Mouse (Mus musculus): ENCODE results near the gene Gpr156. TPM values are rescaled to one million over a fixed set of nuclear protein-coding genes. Genes with fewer than 3 reads are reported as not detected.

Gpr156 gene
- total and polyA plus RNA-seq, 3 experiments: 0.08 to 0.09 TPM; not detected in 1

- Histone ChIP-seq H3K4me2 (ENCODE audit: insufficient read depth, low read depth, poor library complexity, severe bottlenecking) (no peak overlapping the region), H3K27me3 (replicated peaks) (no peaks in the 10 kb centered on the region), H3K4me3 (replicated peaks in 1 of 3; ENCODE audit: low read depth in 2 of 3, low read length in 2 of 3, poor library complexity in 1 of 3) (no peak overlapping the region), H3K36me3 (replicated peaks in 1 of 2; ENCODE audit: control insufficient read depth in 1 of 2, insufficient read depth in 1 of 2, low read length in 1 of 2) (peaks cover 0 to 2% of the 10 kb centered on the region in 2 experiments), H3K4me1 (ENCODE audit: control insufficient read depth in 1 of 2, insufficient read depth in 2 of 2) (peaks cover 0 to 14% of the 10 kb centered on the region in 2 experiments; a peak in 2 of 4 replicates), H3K9ac (ENCODE audit: insufficient read depth, low read depth) (no peak overlapping the region), H3K79me2 (replicated peaks; ENCODE audit: control insufficient read depth, extremely low read depth, insufficient read depth, poor library complexity, severe bottlenecking) (no peaks in the 10 kb centered on the region), H3K27ac (ENCODE audit: insufficient read depth, low read depth) (no peak overlapping the region), H3K9me3 (replicated peaks; ENCODE audit: low read length) (no peaks in the 10 kb centered on the region)
- DNase-seq (ENCODE audit: extremely low read depth): no peak
- in situ Hi-C loops (cut with MboI; ENCODE audit: low pct_ligation_motif_present, low pct_unique_long_range_greater_than_20kb, low sequenced_read_pairs) (no loop called here), dilution Hi-C loops (cut with MboI; ENCODE audit: extremely low pct_ligation_motif_present, extremely low pct_unique_long_range_greater_than_20kb, low sequenced_read_pairs) (no loop called here)
- TF ChIP-seq PAX5 (IDR thresholded peaks at IDR 0.05; ENCODE audit: low read length) (no peak), ELF1 (IDR thresholded peaks at IDR 0.05; ENCODE audit: low read depth, low read length) (no peak), RCOR1 (conservative IDR thresholded peaks at IDR 0.05; ENCODE audit: low read depth, low read length) (no peak), JUND (conservative IDR thresholded peaks at IDR 0.05; ENCODE audit: low read depth, low read length) (no peak), JUN (IDR thresholded peaks at IDR 0.05; ENCODE audit: insufficient read depth, low read depth, low read length) (no peak), MXI1 (IDR thresholded peaks at IDR 0.05; ENCODE audit: low read depth, low read length) (no peak), NRF1 (IDR thresholded peaks at IDR 0.05; ENCODE audit: low read depth, low read length) (no peak), POLR2A (IDR thresholded peaks at IDR 0.05; ENCODE audit: low read depth, low read length) (no peak), ZMIZ1 (IDR thresholded peaks at IDR 0.05; ENCODE audit: low read depth, low read length) (no peak), USF1 (IDR thresholded peaks at IDR 0.05; ENCODE audit: low read depth, low read length) (no peak), POLR2AphosphoS2 (IDR thresholded peaks at IDR 0.05; ENCODE audit: low read depth, low read length) (no peak), UBTF (IDR thresholded peaks at IDR 0.05; ENCODE audit: low read depth, low read length) (no peak), MAFK (IDR thresholded peaks at IDR 0.05; ENCODE audit: insufficient replicate concordance, low read length) (no peak)
Measured at GRCm38 (mm10) chr16:37893942-37894341, 22.4 kb upstream of the Gpr156 start.

- H3K79me2 ChIP-seq (replicated peaks; ENCODE audit: control insufficient read depth, extremely low read depth, insufficient read depth, poor library complexity, severe bottlenecking): no peaks in the 10 kb centered on the region
- no peaks in the 10 kb centered on the region for H3K27me3 ChIP-seq (replicated peaks)
- H3K4me1 ChIP-seq (ENCODE audit: control insufficient read depth in 1 of 2, insufficient read depth in 2 of 2): peaks cover 0 to 6% of the 10 kb centered on the region in 2 experiments; a peak in 1 of 4 replicates
Measured at GRCm38 (mm10) chr16:37898790-37899189, 17.5 kb upstream of the Gpr156 start.

More at GRCm38 (mm10) chr16:37898790-37899189, 17.5 kb upstream of the Gpr156 start:
- TF ChIP-seq USF2 (conservative IDR thresholded peaks at IDR 0.05; ENCODE audit: low read depth, low read length) (no peak), CHD1 (IDR thresholded peaks at IDR 0.05; ENCODE audit: low read depth, low read length) (no peak), MAX (IDR thresholded peaks at IDR 0.05; ENCODE audit: low read length) (no peak), ZC3H11A (IDR thresholded peaks at IDR 0.05; ENCODE audit: low read depth, low read length) (no peak), ZKSCAN1 (IDR thresholded peaks at IDR 0.05; ENCODE audit: borderline replicate concordance, low read depth, low read length) (no peak), NELFE (IDR thresholded peaks at IDR 0.05; ENCODE audit: low read depth, low read length) (no peak), POLR2AphosphoS2 (IDR thresholded peaks at IDR 0.05; ENCODE audit: low read depth, low read length) (no peak), CTCF (conservative IDR thresholded peaks at IDR 0.05 in 1 of 2, IDR thresholded peaks at IDR 0.05 in 1 of 2; ENCODE audit: low read depth in 2 of 2, low read length in 2 of 2) (no peak), ZMIZ1 (IDR thresholded peaks at IDR 0.05; ENCODE audit: low read depth, low read length) (no peak), E2F4 (IDR thresholded peaks at IDR 0.05; ENCODE audit: insufficient replicate concordance, low read depth, low read length) (no peak), ZNF384 (IDR thresholded peaks at IDR 0.05; ENCODE audit: low read depth, low read length) (no peak), JUND (conservative IDR thresholded peaks at IDR 0.05; ENCODE audit: low read depth, low read length) (no peak)
- dilution Hi-C loops (cut with MboI; ENCODE audit: extremely low pct_ligation_motif_present, extremely low pct_unique_long_range_greater_than_20kb, low sequenced_read_pairs): no loop called here
- Histone ChIP-seq H3K27ac (ENCODE audit: insufficient read depth, low read depth) (no peak overlapping the region), H3K36me3 (replicated peaks in 1 of 2; ENCODE audit: control insufficient read depth in 1 of 2, insufficient read depth in 1 of 2, low read length in 1 of 2) (no peaks in the 10 kb centered on the region), H3K4me2 (ENCODE audit: insufficient read depth, low read depth, poor library complexity, severe bottlenecking) (no peak overlapping the region), H3K9ac (ENCODE audit: insufficient read depth, low read depth) (no peak overlapping the region), H3K4me3 (replicated peaks in 1 of 3; ENCODE audit: low read depth in 2 of 3, low read length in 2 of 3, poor library complexity in 1 of 3) (no peak overlapping the region), H3K9me3 (replicated peaks; ENCODE audit: low read length) (no peaks in the 10 kb centered on the region)
- no peak for DNase-seq (ENCODE audit: extremely low read depth)
- in situ Hi-C loops (cut with MboI; ENCODE audit: low pct_ligation_motif_present, low pct_unique_long_range_greater_than_20kb, low sequenced_read_pairs): no loop called here

Measured in CH12.LX (cell line).